Mouse (Mus musculus): ENCODE measurements around the gene Slc2a8.

Gene Slc2a8

DNA sequence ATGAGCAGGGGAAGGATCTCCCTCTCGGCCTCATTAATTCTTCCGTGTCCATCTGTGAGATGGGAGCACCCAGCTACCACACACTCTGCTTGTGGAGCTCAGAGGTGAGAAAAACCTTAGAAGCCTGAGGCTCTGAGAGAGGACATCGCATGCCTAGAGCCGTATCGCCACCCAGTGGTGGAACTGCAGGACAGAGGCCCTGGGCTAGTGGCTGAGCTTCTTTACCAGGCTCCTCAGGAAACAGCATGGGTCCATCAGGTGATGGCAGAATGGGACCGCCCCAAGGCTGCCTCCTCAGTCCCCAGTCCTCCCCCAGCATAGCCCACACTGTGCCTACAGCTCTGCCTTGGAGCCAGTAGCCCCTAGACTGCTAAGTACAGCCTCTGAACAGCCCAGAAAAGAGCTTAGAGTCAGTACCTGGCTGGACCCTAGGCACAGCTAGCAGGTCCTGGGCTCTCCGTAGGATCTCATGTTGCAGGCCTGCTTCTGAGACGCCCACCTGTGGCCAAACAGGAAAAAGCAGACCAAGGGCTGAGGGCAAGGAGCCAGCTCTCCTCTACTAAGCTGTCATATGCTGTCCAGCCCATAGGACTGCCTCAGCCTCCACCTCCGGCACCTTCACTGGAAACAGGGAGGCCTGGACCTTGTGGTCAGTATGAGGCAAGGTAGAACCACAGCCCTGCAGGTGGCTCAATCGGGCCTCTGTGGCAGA lies 53.5 kb downstream of the Slc2a8 start:
- DNase-seq = peak; percentile 88

DNA sequence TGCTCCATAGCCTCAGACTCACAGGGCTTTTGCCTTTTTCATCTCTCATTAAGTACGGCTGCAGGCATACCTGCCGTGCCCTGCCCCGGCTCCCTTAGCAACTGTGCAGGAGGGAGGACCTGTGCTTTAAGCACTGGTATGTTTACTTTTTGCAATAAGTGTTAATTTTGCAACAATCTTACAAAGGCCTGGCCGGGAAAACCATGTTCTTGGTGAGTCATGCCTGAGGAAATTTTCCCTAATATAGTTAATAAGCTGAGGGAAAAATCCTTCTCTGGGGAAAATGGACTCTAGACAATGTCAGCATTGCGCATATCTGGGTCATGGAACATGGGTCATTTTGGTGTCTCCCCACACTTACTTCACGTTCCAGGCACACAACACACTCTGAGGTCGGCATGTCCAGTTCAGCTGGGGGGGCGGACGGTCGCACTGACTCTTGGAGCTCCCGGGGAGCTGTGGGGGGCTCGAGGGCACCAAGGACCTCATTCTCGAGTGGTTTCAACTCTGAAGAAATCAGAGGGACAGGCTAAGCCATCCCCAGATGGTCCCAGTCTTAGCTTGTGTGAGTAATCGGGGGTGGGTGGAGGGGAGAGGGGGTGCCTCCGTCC lies 54.2 kb downstream of the Slc2a8 start:
- peak; percentile 53 for DNase-seq

DNA sequence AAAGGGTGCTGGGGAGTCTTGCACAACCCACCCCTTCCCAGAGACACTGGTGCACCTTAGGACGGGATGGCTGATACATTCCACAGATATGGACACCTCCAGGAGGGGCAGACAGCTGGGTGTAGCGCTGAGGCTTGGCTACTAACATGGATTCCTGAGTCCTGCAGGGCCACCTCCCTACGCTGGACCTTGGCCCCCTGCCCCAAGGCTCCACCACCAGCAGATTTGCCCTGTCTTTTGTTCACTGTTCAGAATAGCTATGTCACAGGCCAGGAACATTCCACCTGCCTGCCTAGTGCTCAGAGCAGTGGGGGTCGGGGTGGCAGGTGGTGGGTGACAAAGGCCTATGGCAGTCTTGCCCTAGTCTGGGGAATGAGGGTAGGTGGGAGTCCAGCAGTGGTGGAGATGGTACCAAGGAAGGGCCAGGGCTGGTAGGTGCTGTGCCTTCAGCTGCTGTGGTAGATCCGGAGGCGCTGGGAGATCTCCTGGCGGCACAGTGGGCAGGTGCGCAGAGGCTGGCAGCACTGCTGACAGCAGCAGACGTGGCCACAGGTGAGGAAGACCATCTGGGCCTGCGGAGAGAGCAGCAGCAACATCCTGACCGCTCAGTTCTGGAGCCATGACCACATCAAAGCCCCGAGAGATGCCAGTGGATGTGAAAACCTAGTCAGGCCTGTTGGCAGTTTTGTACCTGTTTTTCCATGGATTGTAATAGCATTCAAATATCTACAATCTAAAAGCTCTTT lies 55.4 kb downstream of the Slc2a8 start:
- no peak for DNase-seq

DNA sequence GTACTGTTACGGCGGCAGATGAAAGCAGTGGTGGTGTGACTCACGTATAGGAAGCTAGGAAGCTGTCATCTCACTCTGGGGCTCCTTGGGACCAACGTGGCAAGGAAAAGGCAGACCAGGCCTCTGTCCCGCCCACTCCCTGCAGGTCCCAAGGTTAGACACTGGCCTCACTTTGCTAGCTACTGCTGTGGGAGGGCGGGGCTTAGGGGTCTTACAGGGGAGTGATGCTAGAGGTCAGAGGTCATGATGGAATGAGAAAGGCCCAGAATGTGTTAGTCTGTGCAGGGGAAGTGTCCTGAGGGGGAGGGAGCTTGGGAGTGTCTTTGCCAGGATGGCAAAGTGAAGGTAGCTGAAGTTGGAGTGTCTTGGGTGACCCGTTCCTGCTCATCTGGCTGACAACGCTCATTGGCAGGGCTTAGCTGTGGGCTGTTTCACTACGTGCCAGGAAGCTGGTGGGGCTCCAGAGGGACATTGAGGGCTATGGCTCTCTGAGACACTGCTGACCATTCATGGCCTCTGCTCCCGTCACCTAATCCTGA lies 57.5 kb downstream of the Slc2a8 start:
- no peak for DNase-seq

DNA sequence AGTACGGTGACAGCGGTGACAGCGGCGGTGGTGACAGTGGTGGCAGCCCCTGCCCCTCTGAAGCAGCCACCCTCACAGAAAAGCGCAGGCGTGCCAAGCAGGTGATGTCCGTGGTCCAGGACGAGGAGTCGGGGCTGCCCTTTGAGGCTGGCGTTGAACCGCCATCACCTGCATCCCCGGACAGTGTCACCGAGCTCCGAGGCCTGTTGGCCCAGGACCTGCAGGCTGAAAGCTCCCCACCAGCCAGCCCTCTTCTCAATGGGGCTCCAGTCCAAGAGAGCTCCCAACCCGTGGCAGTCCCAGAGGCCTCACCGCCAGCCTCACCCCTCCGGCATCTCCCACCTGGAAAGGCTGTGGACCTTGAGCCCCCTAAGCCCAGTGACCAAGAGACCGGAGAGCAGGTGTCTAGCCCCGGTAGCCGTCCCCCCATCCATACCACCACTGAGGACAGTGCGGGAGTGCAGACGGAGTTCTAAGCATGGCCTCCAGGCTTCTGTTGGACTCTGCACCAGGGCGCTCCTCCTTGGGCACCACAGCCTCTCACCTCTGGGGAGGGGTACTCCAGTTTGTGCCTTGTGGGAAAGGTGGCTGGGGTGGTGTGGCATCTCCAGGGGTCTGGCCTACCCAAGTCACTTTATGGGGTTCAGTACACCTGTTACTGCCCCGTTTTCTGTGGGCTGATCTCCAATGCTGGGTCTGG lies 58.2 kb downstream of the Slc2a8 start:
- no peak for DNase-seq
